13 mouse cellular contexts compared by ENCODE assay signal in the genomic region with DNA sequence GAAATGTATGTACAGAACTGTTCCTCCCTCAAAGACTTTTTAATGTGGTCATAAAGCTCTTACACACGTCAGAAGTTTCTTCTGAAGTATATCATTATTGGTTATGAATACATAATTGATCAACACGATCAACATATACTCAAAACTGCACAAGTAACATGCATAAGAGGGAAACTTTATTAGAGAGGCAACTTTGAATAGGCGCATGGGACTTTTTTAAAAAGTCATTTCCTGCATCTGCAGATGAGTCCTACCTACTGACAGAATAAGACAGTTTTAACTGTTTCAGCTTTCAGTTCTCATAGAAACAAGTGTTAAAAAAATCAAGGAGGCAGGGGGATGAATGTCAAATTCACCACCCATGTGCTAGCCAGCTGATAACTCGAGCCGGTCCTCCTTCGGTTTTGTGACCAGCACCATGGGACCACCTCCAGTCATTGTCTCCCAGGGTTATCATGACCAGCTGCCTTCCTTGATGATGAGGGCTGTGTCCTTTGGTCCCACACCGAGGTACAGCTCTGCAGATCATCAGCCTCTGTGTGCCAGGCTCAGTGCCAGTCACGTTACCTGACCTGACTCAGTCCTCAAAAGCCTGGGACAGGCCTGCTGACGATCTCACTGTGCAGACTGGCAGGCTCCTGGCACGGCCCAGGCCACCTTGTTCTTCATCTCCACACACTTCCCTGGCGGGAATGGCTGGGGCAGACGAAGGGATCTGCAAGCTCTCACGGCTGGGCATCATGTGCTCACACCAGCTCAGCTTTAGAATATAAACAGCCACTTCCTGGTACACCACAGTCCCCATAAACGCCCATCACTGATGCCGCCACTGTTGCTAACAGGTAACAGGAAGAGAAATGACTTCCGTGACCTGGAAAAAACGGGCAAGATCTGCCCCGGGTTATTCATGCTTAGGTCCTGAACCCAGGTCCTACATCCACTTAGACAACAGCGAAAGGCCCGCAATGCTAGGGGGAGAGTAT. TPM values are rescaled to one million over a fixed set of nuclear protein-coding genes. Genes with fewer than 3 reads are reported as not detected.
DNase-seq lines count a peak whose midpoint lies in the region; ATAC-seq and TF ChIP-seq lines count a peak whose summit lies in the region.
"Had no signal": no experiment of that assay in that cellular context is flagged by ENCODE, and none has a peak within 500 bp of the region (broad histone marks: within the 10 kb centered on the region; RNA-seq: fewer than 3 reads in every experiment).

No protein-coding gene starts in this region.

- no peak for ATAC-seq in kidney, embryonic 14.5 days (ENCODE audit: low FRiP score, low TSS enrichment)
- ATAC-seq in hindbrain, embryonic 14.5 days (ENCODE audit: low FRiP score) = no peak
- ATAC-seq: lung, postnatal 0 days had no signal

- no peaks in the 10 kb centered on the region for H3K27me3 ChIP-seq in kidney, embryonic 14.5 days (ENCODE audit: control insufficient read depth, insufficient read depth, low read length)
- no peaks in the 10 kb centered on the region for H3K27me3 ChIP-seq in CH12.LX (replicated peaks)
- H3K27me3 ChIP-seq in hindbrain, embryonic 14.5 days (ENCODE audit: control insufficient read depth, insufficient read depth, low read length) = no peaks in the 10 kb centered on the region
- H3K27me3 ChIP-seq: forebrain, embryonic 12.5 days; limb, embryonic 13.5 days had no signal

- DNase-seq in kidney, adult 11 months = peak; percentile 63
- DNase-seq in CH12.LX (ENCODE audit: extremely low read depth) = no peak
- peak; percentile 68 to 74 for DNase-seq in cerebellum, postnatal 25 days
- DNase-seq in kidney, postnatal 25 days = peak; percentile 58 to 83
- DNase-seq in hindbrain, embryonic 14.5 days (ENCODE audit: low spot score) = no peak
- no peak for DNase-seq in left cerebral cortex, adult 11 months (ENCODE audit: low spot score)
- DNase-seq: gastrocnemius, postnatal 10 days; midbrain, embryonic 14.5 days had no signal

- no peak for TF ChIP-seq POLR2A in CH12.LX (IDR thresholded peaks at IDR 0.05; ENCODE audit: low read depth, low read length)

- H3K79me2 ChIP-seq in CH12.LX (replicated peaks; ENCODE audit: control insufficient read depth, extremely low read depth, insufficient read depth, poor library complexity, severe bottlenecking) = peaks cover 2% of the 10 kb centered on the region; the same call in 1 of the 2 replicates

- no peaks in the 10 kb centered on the region for H3K9me3 ChIP-seq in kidney, embryonic 14.5 days (ENCODE audit: control insufficient read depth, low read length)
- H3K9me3 ChIP-seq in CH12.LX (replicated peaks; ENCODE audit: low read length) = no peaks in the 10 kb centered on the region
- no peaks in the 10 kb centered on the region for H3K9me3 ChIP-seq in hindbrain, embryonic 14.5 days (ENCODE audit: control insufficient read depth, low read length)
- H3K9me3 ChIP-seq: forebrain, embryonic 12.5 days; hindbrain, embryonic 10.5 days; limb, embryonic 13.5 days had no signal

- in situ Hi-C loops in CH12.LX (cut with MboI; ENCODE audit: low pct_ligation_motif_present, low pct_unique_long_range_greater_than_20kb, low sequenced_read_pairs) = no loop called here

- no peak for TF ChIP-seq CTCF in CH12.LX (conservative IDR thresholded peaks at IDR 0.05 in 1 of 2, IDR thresholded peaks at IDR 0.05 in 1 of 2; ENCODE audit: low read depth in 2 of 2, low read length in 2 of 2)

- no peaks in the 10 kb centered on the region; the same call in 1 of the 2 replicates for H3K36me3 ChIP-seq in kidney, embryonic 14.5 days (ENCODE audit: control insufficient read depth, insufficient read depth, low read length)
- H3K36me3 ChIP-seq in CH12.LX (replicated peaks in 1 of 2; ENCODE audit: control insufficient read depth in 1 of 2, insufficient read depth in 1 of 2, low read length in 1 of 2) = peaks cover 15 to 72% of the 10 kb centered on the region in 2 experiments
- 0 out of 2 replicates have a peak, but pooled peaks cover 8% of the 10 kb centered on the region for H3K36me3 ChIP-seq in hindbrain, embryonic 14.5 days (replicated peaks; ENCODE audit: control insufficient read depth, insufficient read depth)

- H3K9ac ChIP-seq in kidney, embryonic 14.5 days (ENCODE audit: low read depth, low read length) = no peak overlapping the region
- no peak overlapping the region for H3K9ac ChIP-seq in CH12.LX (ENCODE audit: insufficient read depth, low read depth)
- H3K9ac ChIP-seq in hindbrain, embryonic 14.5 days = no peak overlapping the region
- H3K9ac ChIP-seq: forebrain, embryonic 12.5 days; limb, embryonic 13.5 days had no signal

- no peak overlapping the region for H3K4me3 ChIP-seq in kidney, embryonic 14.5 days (ENCODE audit: low read length)
- H3K4me3 ChIP-seq in CH12.LX (replicated peaks in 1 of 3; ENCODE audit: low read depth in 2 of 3, low read length in 2 of 3, poor library complexity in 1 of 3) = peak overlapping the region in 1 of 3 experiments; percentile 27
- H3K4me3 ChIP-seq in hindbrain, embryonic 14.5 days (replicated peaks; ENCODE audit: low read length) = no peak overlapping the region
- H3K4me3 ChIP-seq: forebrain, embryonic 12.5 days; hindbrain, embryonic 10.5 days; limb, embryonic 13.5 days had no signal

- peaks cover 7% of the 10 kb centered on the region; the same call in 1 of the 2 replicates for H3K4me1 ChIP-seq in kidney, embryonic 14.5 days (ENCODE audit: control insufficient read depth, insufficient read depth, low read length)
- H3K4me1 ChIP-seq in CH12.LX (ENCODE audit: control insufficient read depth in 1 of 2, insufficient read depth in 2 of 2) = peaks cover 24 to 86% of the 10 kb centered on the region in 2 experiments
- H3K4me1 ChIP-seq in hindbrain, embryonic 14.5 days (replicated peaks; ENCODE audit: control insufficient read depth, insufficient read depth, low read length) = peaks cover 4% of the 10 kb centered on the region; the same call in 1 of the 2 replicates

- no peak overlapping the region for H3K4me2 ChIP-seq in kidney, embryonic 14.5 days (replicated peaks; ENCODE audit: low read depth, low read length)
- H3K4me2 ChIP-seq in CH12.LX (ENCODE audit: insufficient read depth, low read depth, poor library complexity, severe bottlenecking) = no peak overlapping the region
- no peak overlapping the region for H3K4me2 ChIP-seq in hindbrain, embryonic 14.5 days (replicated peaks)
- H3K4me2 ChIP-seq: forebrain, embryonic 12.5 days; limb, embryonic 13.5 days had no signal

- TF ChIP-seq RAD21 in CH12.LX (IDR thresholded peaks at IDR 0.05; ENCODE audit: low read depth, low read length) = no peak

- peak; percentile 38; the same call in 1 of the 2 replicates for TF ChIP-seq EP300 in CH12.LX (IDR thresholded peaks at IDR 0.05; ENCODE audit: low read length)

- dilution Hi-C loops in CH12.LX (cut with MboI; ENCODE audit: extremely low pct_ligation_motif_present, extremely low pct_unique_long_range_greater_than_20kb, low sequenced_read_pairs) = no loop called here

- no peak overlapping the region for H3K27ac ChIP-seq in kidney, embryonic 14.5 days (ENCODE audit: low read depth, low read length)
- peak overlapping the region; percentile 74; the same call in 1 of the 2 replicates for H3K27ac ChIP-seq in CH12.LX (ENCODE audit: insufficient read depth, low read depth)
- H3K27ac ChIP-seq in hindbrain, embryonic 14.5 days = no peak overlapping the region
- H3K27ac ChIP-seq: forebrain, embryonic 12.5 days; limb, embryonic 13.5 days had no signal

- WGBS in kidney, embryonic 14.5 days = 79% methylated on average over 20 of the region's 20 CpGs
- WGBS in hindbrain, embryonic 14.5 days = 89% methylated on average over 20 of the region's 20 CpGs

TF ChIP-seq in CH12.LX, 34 proteins besides CTCF, POLR2A, EP300 and RAD21:
- TF ChIP-seq ZC3H11A (IDR thresholded peaks at IDR 0.05; ENCODE audit: low read depth, low read length) (no peak), IRF4 (IDR thresholded peaks at IDR 0.05; ENCODE audit: low read depth, low read length) (0 out of 2 replicates have a peak, but pooled peaks have one; percentile 52), GABPA (IDR thresholded peaks at IDR 0.05; ENCODE audit: insufficient replicate concordance, low read depth, low read length) (no peak), ZNF384 (IDR thresholded peaks at IDR 0.05; ENCODE audit: low read depth, low read length) (peak; percentile 72), MXI1 (IDR thresholded peaks at IDR 0.05; ENCODE audit: low read depth, low read length) (peak; percentile 40; the same call in 1 of the 2 replicates), TCF12 (IDR thresholded peaks at IDR 0.05; ENCODE audit: low read depth, low read length) (peak; percentile 15; the same call in 1 of the 2 replicates), ELF1 (IDR thresholded peaks at IDR 0.05; ENCODE audit: low read depth, low read length) (peak; percentile 11; the same call in 1 of the 2 replicates)

RNA-seq across cellular contexts. Expression of gene Itpk1, which starts 31.6 kb away (rescaled TPM):
- 10.2 and 18.4 TPM in 2 replicates for polyA plus RNA-seq in kidney, embryonic 14.5 days (2014; fragmentation: Nextera tagmentation; extraction: Ambion mirVana)
- 16.0 and 19.2 TPM in 2 replicates for total RNA-seq in CH12.LX (2012; rRNA removed)
- total RNA-seq in CH12.LX (2014; rRNA removed) = 12.8 and 14.0 TPM in 2 replicates
- polyA plus RNA-seq in CH12.LX (2012; ENCODE audit: insufficient read length, low read depth) = 24.3 and 25.1 TPM in 2 replicates
- 31.6 and 35.0 TPM in 2 replicates for polyA plus RNA-seq in hindbrain, embryonic 14.5 days (2014; fragmentation: Nextera tagmentation; extraction: Ambion mirVana)

Comparison
In these comparisons a context has a peak if more than half of its experiments do, and no peak if none do; other contexts are left out.
1. DNase-seq: peak in kidney, adult 11 months (single experiment), cerebellum, postnatal 25 days (2 of 2) and kidney, postnatal 25 days (2 of 2); none in CH12.LX (single experiment), hindbrain, embryonic 14.5 days (single experiment) and left cerebral cortex, adult 11 months (single experiment).